Mouse (Mus musculus) lung, postnatal 4 days (tissue): ENCODE measurements at regions not wholly inside any gene's neighbourhood (a gene's known extent, or its start where the extent isn't known, plus 50 kb on each side); places are given as distances from the start of the nearest gene placed in this dataset.
A peak's percentile ranks its signal among the peaks of the same experiment; 100 is the strongest.

Source experiments
- DNase-seq, 2 experiments: peaks; one replicate each; pipeline ENCODE4 v3.0.0; 2021

GRCm38 (mm10) chr15:51403581-51403980, 2481.1 kb upstream of the Gm7489 start:
- DNase-seq, result no peak

GRCm38 (mm10) chr15:51409791-51410308, 2474.9 kb upstream of the Gm7489 start:
- DNase-seq, result no peak

- DNase-seq, result no peak
These were observed 2472.7 kb upstream of the Gm7489 start for GRCm38 (mm10) chr15:51411966-51412365.

GRCm38 (mm10) chr15:51442606-51443005, 2442.1 kb upstream of the Gm7489 start:
- DNase-seq, result no peak

GRCm38 (mm10) chr15:51469895-51470294, 2414.8 kb upstream of the Gm7489 start:
- DNase-seq, result no peak

- DNase-seq, result no peak
These were observed 2413.6 kb upstream of the Gm7489 start for GRCm38 (mm10) chr15:51471143-51471542.

- no peak for DNase-seq
These were observed 2412.7 kb upstream of the Gm7489 start for GRCm38 (mm10) chr15:51472049-51472448.

GRCm38 (mm10) chr15:51481856-51482255, 2402.8 kb upstream of the Gm7489 start:
- no peak for DNase-seq

- peak in 1 of 2 experiments; percentile 27 for DNase-seq
These were observed 2400.5 kb upstream of the Gm7489 start for GRCm38 (mm10) chr15:51484207-51484606.

- no peak for DNase-seq
These were observed 2399.2 kb upstream of the Gm7489 start for GRCm38 (mm10) chr15:51485554-51485953.

- peak in 1 of 2 experiments; percentile 22 for DNase-seq
These were observed 2382.5 kb upstream of the Gm7489 start for GRCm38 (mm10) chr15:51502058-51502741.

GRCm38 (mm10) chr15:51502742-51503270, 2381.9 kb upstream of the Gm7489 start:
- no peak for DNase-seq

- no peak for DNase-seq
These were observed 2381.4 kb upstream of the Gm7489 start for GRCm38 (mm10) chr15:51503341-51503740.

- DNase-seq, result no peak
These were observed 2380.5 kb upstream of the Gm7489 start for GRCm38 (mm10) chr15:51504016-51504760.

- no peak for DNase-seq
These were observed 2379.9 kb upstream of the Gm7489 start for GRCm38 (mm10) chr15:51504789-51505188.

- DNase-seq, result no peak
These were observed 2377.6 kb upstream of the Gm7489 start for GRCm38 (mm10) chr15:51507126-51507525.

- no peak for DNase-seq
These were observed 2373.4 kb upstream of the Gm7489 start for GRCm38 (mm10) chr15:51511319-51511718.

- no peak for DNase-seq
These were observed 2348.4 kb upstream of the Gm7489 start for GRCm38 (mm10) chr15:51536317-51536716.

- no peak for DNase-seq
These were observed 2333.4 kb upstream of the Gm7489 start for GRCm38 (mm10) chr15:51551216-51551775.

GRCm38 (mm10) chr15:51558215-51558614, 2326.5 kb upstream of the Gm7489 start:
- DNase-seq, result no peak

GRCm38 (mm10) chr15:51565543-51565942, 2319.2 kb upstream of the Gm7489 start:
- no peak for DNase-seq

GRCm38 (mm10) chr15:51570631-51571030, 2314.1 kb upstream of the Gm7489 start:
- no peak for DNase-seq

- DNase-seq, result peak in 1 of 2 experiments; percentile 23
These were observed 2310.1 kb upstream of the Gm7489 start for GRCm38 (mm10) chr15:51574538-51575105.
